Mouse (Mus musculus) heart, adult 2 months (tissue): ENCODE results near the gene Dhx16. TPM values are rescaled to one million over a fixed set of nuclear protein-coding genes. Genes with fewer than 3 reads are reported as not detected.

Source experiments
- DNase-seq, 2 experiments: peaks; one replicate each; pipeline ENCODE4 v3.0.0; 2021
- H3K27ac ChIP-seq: fragments of 200-600 bp; 2 replicates; pipeline ENCODE4 v1.8.1; 2022
- H3K27me3 ChIP-seq: fragments of 200-500 bp; 2 replicates; pipeline ENCODE4 v1.6.1; 2012; ENCODE audit warnings: mild to moderate bottlenecking, low read length, inconsistent platforms, mixed read lengths; ENCODE audit not compliant: control insufficient read depth, insufficient read depth
- H3K36me3 ChIP-seq: fragments of 200-500 bp; 2 replicates; pipeline ENCODE4 v1.6.1; 2012; ENCODE audit warnings: low read length, inconsistent platforms; ENCODE audit not compliant: control insufficient read depth, insufficient read depth
- H3K4me1 ChIP-seq: fragments of 200-500 bp; 2 replicates; pipeline ENCODE4 v1.6.1; 2011; ENCODE audit warnings: low read length; ENCODE audit not compliant: control insufficient read depth, insufficient read depth
- H3K4me3 ChIP-seq: fragments of 200-600 bp; 2 replicates; pipeline ENCODE4 v1.8.1; 2022
- H3K79me2 ChIP-seq: fragments of 200-500 bp; replicated peaks from 2 replicates; pipeline ENCODE4 v1.6.1; 2012; ENCODE audit warnings: mild to moderate bottlenecking, inconsistent platforms, low read length, moderate library complexity, mixed read lengths; ENCODE audit not compliant: control insufficient read depth, insufficient read depth
- H3K9ac ChIP-seq: fragments of 200-500 bp; 2 replicates; pipeline ENCODE4 v1.6.1; 2012; ENCODE audit warnings: low read depth, mild to moderate bottlenecking, control low read depth, inconsistent platforms, low read length, mixed read lengths
- CTCF ChIP-seq: fragments of 200-600 bp; IDR thresholded peaks from 2 replicates; pipeline ENCODE4 v1.8.1; 2022; ENCODE audit warnings: antibody characterized with exemption, mild to moderate bottlenecking, moderate library complexity
- EP300 ChIP-seq: fragments of 200-500 bp; IDR thresholded peaks from 2 replicates; pipeline ENCODE4 v1.6.1; 2011; ENCODE audit warnings: low read depth, low read length, control low read depth; ENCODE audit not compliant: insufficient read depth
- POLR2A ChIP-seq: fragments of 200-500 bp; IDR thresholded peaks from 2 replicates; pipeline ENCODE4 v1.6.1; 2011; ENCODE audit warnings: mild to moderate bottlenecking, low read depth, low read length, control low read depth; ENCODE audit not compliant: insufficient read depth
- WGBS: fragments of 180-500 bp; shearing (Covaris S2); methylation state at CpG from one replicate; pipeline ENCODE4 v1.1.7; 2018; 5-methylcytosine and 5-hydroxymethylcytosine counted together
- intact Hi-C: fragments of 180-260 bp; cut with DNase I; formaldehyde crosslinking; loops from one replicate; pipeline ENCODE4 v1.15.1; 2025
- polyA plus RNA-seq: library from polyadenylated mRNA; depleted of rRNA; stranded (reverse); fragments of >200 nt; gene quantifications from 2 replicates; pipeline ENCODE4 v1.2.3, GENCODE M21; 2012
- total RNA-seq, 2 experiments: library from RNA; stranded (reverse); gene quantifications; 2 replicates each; pipeline ENCODE4 v1.2.3; 2021

Dhx16 gene
- total and polyA plus RNA-seq, 3 experiments = 19.3 to 27.7 (median 20.3) TPM

DNA sequence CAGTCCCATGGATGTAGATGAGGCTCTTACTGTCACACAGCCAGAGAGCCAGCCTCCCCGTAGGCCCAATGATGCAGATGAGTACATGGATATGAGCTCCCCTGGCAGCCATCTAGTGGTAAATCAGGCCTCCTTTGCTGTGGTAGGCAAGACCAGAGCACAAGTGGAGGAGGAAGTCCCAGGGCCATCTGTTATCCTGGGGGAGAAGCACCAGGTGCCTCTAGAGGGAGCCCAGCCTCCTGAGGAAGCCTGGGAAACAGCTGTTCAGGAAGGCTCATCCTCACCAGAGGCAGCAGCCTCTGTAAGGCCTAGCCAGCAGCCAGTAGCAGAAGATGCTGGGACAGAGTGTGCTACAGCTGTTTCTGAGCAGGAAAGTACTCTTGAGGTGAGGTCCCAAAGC lies 31.5 kb upstream of the Dhx16 start:
- intact Hi-C loops = no loop called here
- TF ChIP-seq CTCF = peak; percentile 60
- 0 out of 2 replicates have a peak, but pooled peaks have one; percentile 34 for TF ChIP-seq EP300
- no peak for TF ChIP-seq POLR2A
- Histone ChIP-seq H3K4me1 (no peaks in the 10 kb centered on the region), H3K27me3 (no peaks in the 10 kb centered on the region), H3K9ac (no peak overlapping the region), H3K4me3 (no peak overlapping the region), H3K27ac (no peak overlapping the region), H3K36me3 (no peaks in the 10 kb centered on the region), H3K79me2 (no peaks in the 10 kb centered on the region)
- DNase-seq = no peak
- 39% methylated on average over 1 of the region's 1 CpGs for WGBS

DNA sequence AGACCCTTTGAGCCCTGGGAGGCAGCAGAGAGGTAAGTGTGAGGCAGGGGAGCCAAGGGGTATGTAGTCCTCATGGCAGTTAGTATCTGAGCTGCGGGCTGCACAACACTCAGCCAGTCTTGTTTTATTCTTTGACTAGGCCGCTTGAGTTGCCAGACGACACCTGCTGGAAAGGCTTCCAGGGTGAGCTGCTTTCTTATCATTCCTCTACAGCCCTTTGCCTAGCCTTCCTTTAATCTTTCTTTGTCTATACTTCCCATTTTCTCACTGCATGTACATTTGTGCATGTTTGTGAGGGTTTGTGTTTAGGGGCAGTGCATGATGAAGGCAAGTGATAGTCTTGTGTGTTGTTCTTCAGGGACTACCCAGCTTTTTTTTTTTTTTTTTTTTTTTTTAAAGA lies 28.6 kb upstream of the Dhx16 start:
- intact Hi-C loops = no loop called here
- no peaks in the 10 kb centered on the region for H3K36me3 ChIP-seq

DNA sequence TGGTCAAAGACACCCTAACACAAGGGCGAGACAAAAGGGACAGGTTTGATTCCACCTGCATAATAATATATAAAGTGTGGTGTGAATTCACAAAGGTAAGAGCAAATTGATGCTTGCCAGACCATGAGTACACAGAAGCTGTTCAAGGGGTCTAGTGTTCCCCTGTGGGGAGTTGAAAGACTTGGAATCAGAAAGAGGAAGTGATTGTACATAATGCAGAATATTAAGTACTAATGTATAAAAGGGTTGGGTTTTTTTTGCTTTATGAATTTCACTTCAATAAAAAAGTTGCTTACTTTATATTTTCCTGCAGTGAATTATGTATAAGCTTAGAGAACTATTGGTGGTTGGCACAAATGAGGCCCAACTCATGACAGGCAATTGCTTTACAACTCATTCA lies 20.2 kb upstream of the Dhx16 start:
- 91% methylated on average over 1 of the region's 1 CpGs for WGBS
- TF ChIP-seq POLR2A = no peak
- no peak for TF ChIP-seq EP300
- no peak for TF ChIP-seq CTCF
- intact Hi-C loops = no loop called here

More for the DNA sequence above, 28.6 kb upstream of the Dhx16 start:
- H3K9ac ChIP-seq = no peak overlapping the region
- DNase-seq = no peak
- H3K4me3 ChIP-seq = no peak overlapping the region
- no peak for TF ChIP-seq EP300
- TF ChIP-seq CTCF = no peak
- no peak for TF ChIP-seq POLR2A
- no peaks in the 10 kb centered on the region for H3K4me1 ChIP-seq
- H3K27ac ChIP-seq = no peak overlapping the region
- H3K27me3 ChIP-seq = no peaks in the 10 kb centered on the region
- 89% methylated on average over 3 of the region's 3 CpGs for WGBS
- no peaks in the 10 kb centered on the region for H3K79me2 ChIP-seq

DNA sequence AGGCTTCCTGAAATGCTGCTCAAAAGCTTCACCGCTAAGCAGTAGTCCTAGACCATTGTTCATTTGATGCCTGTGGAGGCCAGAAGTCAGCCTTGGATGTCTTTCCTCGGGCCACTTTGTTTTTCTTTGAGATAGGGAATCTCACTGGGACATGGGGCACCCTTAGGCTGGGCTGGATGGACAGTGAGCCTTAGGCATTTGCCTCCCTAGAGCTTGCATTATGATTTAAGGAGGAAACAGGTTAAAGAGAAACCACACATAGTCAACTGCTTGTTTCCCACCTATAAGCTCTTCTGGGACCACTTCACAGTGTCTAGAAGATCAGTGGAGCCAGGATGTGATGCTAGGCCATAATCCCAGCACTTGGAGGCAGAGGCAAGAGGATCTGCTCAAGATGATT lies 19.8 kb upstream of the Dhx16 start:
- Histone ChIP-seq H3K9ac (no peak overlapping the region), H3K4me1 (peaks cover 5% of the 10 kb centered on the region), H3K4me3 (no peak overlapping the region), H3K27me3 (no peaks in the 10 kb centered on the region), H3K27ac (no peak overlapping the region), H3K79me2 (no peaks in the 10 kb centered on the region), H3K36me3 (no peaks in the 10 kb centered on the region)
- TF ChIP-seq POLR2A (no peak), EP300 (no peak), CTCF (no peak)
- DNase-seq = no peak
- WGBS = 56% methylated on average over 2 of the region's 2 CpGs
- intact Hi-C loops = no loop called here

More for the DNA sequence above, 20.2 kb upstream of the Dhx16 start:
- DNase-seq = no peak
- Histone ChIP-seq H3K4me1 (peaks cover 1% of the 10 kb centered on the region; the same call in 1 of the 2 replicates), H3K4me3 (no peak overlapping the region), H3K27ac (no peak overlapping the region), H3K79me2 (no peaks in the 10 kb centered on the region), H3K9ac (no peak overlapping the region), H3K36me3 (no peaks in the 10 kb centered on the region), H3K27me3 (no peaks in the 10 kb centered on the region)

DNA sequence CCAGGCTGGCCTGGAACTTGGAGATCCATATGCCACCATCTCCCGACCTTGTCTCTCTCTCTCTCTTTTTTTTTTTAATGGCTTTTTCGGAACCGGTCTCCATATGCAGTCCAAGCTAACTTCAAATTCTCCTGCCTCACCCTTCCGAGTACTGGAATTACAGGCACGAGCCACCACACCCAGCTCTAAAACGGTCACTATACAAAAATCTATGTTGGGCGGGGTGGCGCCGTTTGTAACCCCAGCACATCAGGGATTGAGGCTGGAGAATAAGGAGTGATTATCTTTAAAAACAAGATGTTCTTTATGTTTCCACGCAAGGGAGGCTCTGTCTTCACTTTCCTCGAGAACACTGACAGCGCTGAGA lies 18.8 kb upstream of the Dhx16 start:
- H3K36me3 ChIP-seq = no peaks in the 10 kb centered on the region
- H3K4me1 ChIP-seq = peaks cover 7% of the 10 kb centered on the region
- 5% methylated on average over 12 of the region's 12 CpGs for WGBS
- H3K27ac ChIP-seq = peak overlapping the region; percentile 88
- TF ChIP-seq EP300 (no peak), CTCF (no peak), POLR2A (no peak)
- DNase-seq = no peak
- H3K27me3 ChIP-seq = no peaks in the 10 kb centered on the region
- H3K4me3 ChIP-seq = peak overlapping the region; percentile 99
- H3K9ac ChIP-seq = peak overlapping the region; percentile 83; the same call in 1 of the 2 replicates
- intact Hi-C loops = loop anchor here (1.0 kb wide), 1 partner anchor 11 kb away; no protein-coding TSS in a partner anchor
- no peaks in the 10 kb centered on the region for H3K79me2 ChIP-seq

DNA sequence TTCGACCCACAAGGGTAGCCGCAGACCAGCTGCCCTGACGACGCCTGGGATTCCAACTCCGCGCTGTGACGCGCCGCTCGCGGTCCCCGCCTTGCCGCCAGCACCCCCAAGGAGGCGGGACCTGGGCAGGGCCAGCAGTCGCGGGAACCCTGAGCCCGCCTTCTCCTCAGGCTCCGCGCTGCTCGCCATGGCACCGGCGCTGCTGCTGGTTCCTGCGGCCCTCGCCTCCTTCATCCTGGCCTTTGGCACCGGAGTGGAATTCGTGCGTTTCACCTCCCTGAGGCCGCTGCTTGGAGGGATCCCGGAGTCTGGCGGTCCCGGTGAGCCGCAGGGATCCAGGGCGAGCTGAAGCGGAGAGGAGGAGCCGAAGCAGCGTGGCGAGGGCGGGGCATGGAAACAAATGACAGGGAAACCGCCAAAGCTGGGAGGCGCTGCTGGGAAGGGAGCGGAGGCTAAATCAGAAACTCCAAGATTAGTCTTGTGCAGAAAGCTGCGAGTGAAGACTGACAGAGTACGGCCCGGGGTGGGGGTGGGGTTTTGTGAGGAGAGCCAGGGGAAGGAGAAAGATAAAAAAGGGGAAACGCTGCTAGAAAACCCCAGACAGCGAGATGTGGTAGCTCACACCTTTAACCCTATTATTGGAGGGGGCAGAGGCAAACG lies 18.3 kb upstream of the Dhx16 start, which contains the start of gene Nrm:
Gene Nrm, plus strand, starts transcription at position 121 of the 660 bp plus-strand sequence.
- WGBS = under 1% methylated on average over 47 of the region's 47 CpGs
- DNase-seq = peak; percentile 95 to 96
- intact Hi-C loops = loop anchor here (1.0 kb wide), 1 partner anchor 11 kb away; no protein-coding TSS in a partner anchor
- no peaks in the 10 kb centered on the region for H3K36me3 ChIP-seq
- H3K79me2 ChIP-seq = no peaks in the 10 kb centered on the region
- peak within 1 kb of the TSS; percentile 83 for H3K9ac ChIP-seq
- peaks cover 7% of the 10 kb centered on the region for H3K4me1 ChIP-seq
- H3K27ac ChIP-seq = peak within 1 kb of the TSS; percentile 88
- H3K4me3 ChIP-seq = peak within 1 kb of the TSS; percentile 99
- no peaks in the 10 kb centered on the region for H3K27me3 ChIP-seq
- TF ChIP-seq POLR2A (peak; percentile 66), CTCF (peak; percentile 64), EP300 (peak; percentile 14; the same call in 1 of the 2 replicates)
